Mouse (Mus musculus) gastrocnemius, adult 8-10 months (tissue): Measurements from ENCODE around the gene Rp9. TPM values are rescaled to one million over a fixed set of nuclear protein-coding genes. Genes with fewer than 3 reads are reported as not detected.
"Not testable (repeated sequence)": the region's sequence is repeated elsewhere in the genome, so short reads cannot be mapped to it uniquely, and the experiment has no call there.

Source experiments
- DNase-seq, 2 experiments: peaks; one replicate each; pipeline ENCODE4 v3.0.0; 2022; ENCODE audit warnings: low spot score in 2 of 2
- total RNA-seq, 4 experiments: library from RNA; stranded (reverse); gene quantifications; 2 replicates each; pipeline ENCODE4 v1.2.4; 2022

Gene Rp9
- total RNA-seq, 4 experiments from 2014 or later = 34.1 to 41.6 (median 37.8) TPM

GRCm38 (mm10) chr9:22461946-22462345 lies 7.6 kb downstream of the Rp9 start:
- DNase-seq = peak in 1 of 2 experiments; percentile 29

DNA sequence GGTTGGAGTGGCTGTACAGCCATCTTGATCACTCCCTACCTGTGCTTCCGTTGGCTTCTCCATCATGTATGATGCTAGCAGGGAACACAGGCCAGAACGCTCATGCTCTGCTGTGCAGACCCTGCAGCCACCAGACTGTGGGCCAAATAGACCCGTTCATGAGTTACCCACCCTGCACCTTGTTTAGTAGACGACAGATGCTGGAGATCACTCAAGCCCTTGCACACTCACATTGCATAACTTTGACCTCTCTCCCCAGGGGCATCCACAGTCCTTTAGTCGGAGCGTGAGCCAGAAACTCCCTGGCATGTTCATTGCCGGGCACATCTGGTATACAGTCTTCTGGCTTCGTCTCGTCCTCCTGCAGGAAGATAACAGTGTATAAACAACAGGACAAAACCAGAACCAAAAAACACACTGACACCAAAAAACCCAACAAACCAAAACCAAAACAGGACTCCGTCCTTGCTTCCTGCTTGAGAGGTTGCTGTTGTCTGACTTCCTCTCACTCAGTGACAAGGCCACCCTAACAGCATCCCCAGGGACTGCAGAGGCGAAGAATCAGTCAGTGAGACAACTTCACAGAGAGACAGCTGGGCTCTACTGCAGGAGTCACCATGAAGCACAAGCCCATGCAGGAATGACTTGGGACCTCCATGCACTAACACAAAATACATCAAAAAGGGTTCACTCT lies 12.3 kb downstream of the Rp9 start:
- DNase-seq = no peak

GRCm38 (mm10) chr9:22455041-22455440 lies 14.5 kb downstream of the Rp9 start:
- DNase-seq = no peak

- not testable (repeated sequence) for DNase-seq
These were observed 15.6 kb downstream of the Rp9 start, which contains the start of gene Gm17545 for GRCm38 (mm10) chr9:22453990-22454389. TSS of gene Gm17545 (plus strand) at chr9:22454290.

DNA sequence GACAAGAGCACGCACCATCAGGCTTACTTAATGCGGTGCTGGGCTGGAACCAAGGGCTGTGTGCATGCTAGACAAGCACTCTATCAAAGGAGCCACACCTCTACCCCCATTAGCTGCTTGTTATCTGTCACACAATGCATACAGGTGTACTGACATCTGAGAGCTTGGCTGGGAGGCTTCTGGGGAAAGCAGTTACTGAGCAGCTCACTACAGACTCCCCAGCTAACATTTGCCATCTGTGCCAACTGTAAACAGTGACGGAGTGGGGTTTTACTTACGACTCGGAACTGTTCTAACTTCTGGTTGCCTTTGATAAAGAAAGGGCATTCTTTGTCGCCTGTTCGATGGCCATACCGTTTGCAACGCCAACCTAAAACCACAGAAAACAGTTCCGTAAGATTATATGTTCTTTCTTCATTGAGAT lies 16.0 kb downstream of the Rp9 start:
- no peak for DNase-seq

DNA sequence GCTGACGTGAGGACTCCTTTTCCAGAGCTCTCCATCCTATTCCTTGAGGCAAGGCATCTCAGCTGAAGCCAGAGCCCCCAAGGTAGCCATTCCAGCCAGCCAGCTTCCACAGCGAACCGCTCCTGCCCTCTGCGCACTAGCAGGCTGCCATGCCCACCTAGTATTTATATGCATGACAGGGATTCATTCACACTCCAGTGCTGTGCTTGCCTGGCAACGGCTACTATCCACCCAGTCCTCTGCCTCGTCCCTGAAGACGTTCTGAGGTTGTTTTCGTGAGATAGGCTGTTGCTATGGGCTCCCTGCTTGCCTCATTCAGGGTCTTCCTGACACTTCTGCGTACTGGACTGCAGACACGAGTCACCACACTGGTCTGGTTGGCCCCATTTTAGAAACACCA lies 16.8 kb downstream of the Rp9 start:
- DNase-seq = no peak

DNA sequence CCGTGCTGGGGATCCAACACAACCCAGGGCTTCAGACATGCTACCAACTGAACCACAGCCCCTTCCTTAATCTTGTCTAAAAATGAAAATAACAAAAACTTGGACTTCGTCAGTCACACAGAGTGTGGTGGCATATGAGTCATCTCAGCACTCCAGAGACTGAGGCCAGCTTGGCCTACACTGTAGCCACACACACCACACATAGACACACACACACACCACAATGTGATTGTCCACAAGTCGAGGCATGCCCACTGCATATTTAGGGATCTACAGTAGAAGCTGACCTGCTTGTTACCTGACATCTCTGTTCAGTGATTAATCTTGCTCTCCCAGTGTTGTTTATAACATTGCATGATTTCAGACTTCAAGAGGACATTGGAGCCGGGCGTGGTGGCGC lies 20.3 kb downstream of the Rp9 start:
- no peak for DNase-seq

GRCm38 (mm10) chr9:22448420-22448819 lies 21.1 kb downstream of the Rp9 start:
- DNase-seq = no peak

GRCm38 (mm10) chr9:22447213-22447612 lies 22.3 kb downstream of the Rp9 start:
- DNase-seq = no peak

DNA sequence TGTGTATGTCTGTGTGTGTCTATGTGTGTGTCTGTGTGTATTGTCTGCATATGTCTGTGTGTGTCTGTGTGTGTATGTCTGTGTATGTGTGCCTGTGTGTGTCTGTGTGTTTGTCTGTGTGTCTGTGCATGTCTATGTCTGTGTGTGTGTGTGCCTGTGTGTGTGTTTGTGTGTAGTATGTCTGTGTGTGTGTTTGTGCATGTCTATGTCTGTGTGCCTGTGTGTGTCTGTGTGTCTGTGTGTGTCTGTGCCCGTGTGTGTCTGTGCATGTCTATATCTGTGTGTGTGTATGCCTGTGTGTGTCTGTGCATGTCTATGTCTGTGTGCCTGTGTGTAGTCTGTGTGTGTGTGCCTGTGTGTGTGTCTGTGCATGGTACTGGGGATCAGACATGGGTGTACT lies 24.4 kb downstream of the Rp9 start:
- no peak for DNase-seq

- no peak for DNase-seq
These were observed 26.4 kb downstream of the Rp9 start for GRCm38 (mm10) chr9:22443157-22443556.

- no peak for DNase-seq
These were observed 30.7 kb downstream of the Rp9 start for GRCm38 (mm10) chr9:22438826-22439225.

GRCm38 (mm10) chr9:22434101-22434500 lies 35.4 kb downstream of the Rp9 start:
- no peak for DNase-seq

DNA sequence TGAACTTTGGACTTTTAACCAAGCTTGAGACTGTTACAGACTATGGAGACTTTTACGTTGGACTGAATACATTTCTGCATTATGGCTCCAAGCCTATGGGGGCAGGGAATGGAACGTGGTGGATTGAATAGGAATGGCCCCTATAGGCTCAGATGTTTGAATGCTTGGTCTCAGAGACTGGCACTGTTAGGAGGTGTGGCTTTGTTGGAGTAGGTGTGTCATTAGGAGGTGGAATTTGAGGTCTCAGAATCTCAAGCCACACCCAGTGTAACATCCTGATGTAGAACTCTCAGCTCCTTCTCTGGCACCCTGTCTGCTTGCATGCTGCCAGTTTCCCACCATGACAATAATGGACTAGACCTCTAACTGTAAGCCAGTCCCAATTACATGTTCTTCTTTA lies 36.3 kb downstream of the Rp9 start:
- DNase-seq = no peak

- DNase-seq = no peak
These were observed 39.2 kb downstream of the Rp9 start for GRCm38 (mm10) chr9:22430315-22430840.

- DNase-seq = no peak
These were observed 39.9 kb downstream of the Rp9 start for GRCm38 (mm10) chr9:22429533-22430241.

GRCm38 (mm10) chr9:22428666-22429410 lies 40.7 kb downstream of the Rp9 start:
- DNase-seq = no peak

DNA sequence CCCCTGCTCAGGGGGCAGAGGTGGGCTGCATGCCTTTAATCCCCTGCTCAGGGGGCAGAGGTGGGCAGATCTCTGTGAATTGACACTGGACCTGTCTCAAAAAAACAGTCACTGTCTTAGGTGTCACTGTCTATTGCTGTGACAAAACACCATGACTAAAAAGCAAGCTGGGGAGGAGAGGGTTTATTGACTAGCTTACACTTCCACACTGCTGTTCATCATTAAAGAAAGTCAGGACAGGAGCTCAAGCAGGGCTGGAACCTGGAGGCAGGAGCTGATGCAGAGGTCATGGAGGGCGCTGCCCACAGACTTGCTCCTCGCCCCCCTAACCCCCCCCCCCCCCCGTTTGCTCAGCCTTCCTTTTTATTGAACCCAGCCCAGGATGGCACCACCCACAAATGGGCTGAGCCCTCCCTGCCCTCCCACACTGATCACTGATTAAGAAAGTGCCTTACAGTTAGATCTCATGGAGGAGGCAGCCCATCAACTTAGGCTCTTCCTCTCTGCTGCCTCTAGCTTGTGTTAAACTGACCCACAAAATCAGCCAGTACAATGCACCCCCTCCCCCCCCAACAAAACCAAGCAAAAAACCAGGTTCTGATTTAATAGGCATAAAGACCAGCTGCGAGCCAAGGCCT lies 41.4 kb downstream of the Rp9 start:
- DNase-seq = no peak

DNA sequence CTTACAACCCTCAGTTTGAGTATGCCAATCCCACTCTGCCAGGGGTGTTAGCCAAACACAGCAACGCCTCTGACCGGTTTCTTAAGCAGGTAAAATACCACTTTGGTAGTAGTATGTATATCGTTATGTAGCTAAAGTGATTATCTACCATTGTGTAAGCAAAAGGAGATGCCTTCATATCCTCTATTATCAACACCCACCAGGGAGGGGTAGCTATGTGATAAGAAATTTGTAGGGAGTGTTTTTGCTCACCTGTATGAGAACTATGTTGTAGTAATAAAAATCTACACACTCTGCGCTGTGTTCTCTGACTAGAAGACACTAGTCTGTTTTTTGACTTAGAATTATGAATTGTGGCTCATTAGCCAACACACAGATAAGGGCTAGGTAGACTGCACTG lies 44.8 kb downstream of the Rp9 start:
- no peak for DNase-seq

- DNase-seq = no peak
These were observed 45.3 kb downstream of the Rp9 start for GRCm38 (mm10) chr9:22424196-22424595.

GRCm38 (mm10) chr9:22423507-22423906 lies 46.0 kb downstream of the Rp9 start:
- DNase-seq = no peak

GRCm38 (mm10) chr9:22422559-22422958 lies 47.0 kb downstream of the Rp9 start:
- DNase-seq = no peak
